Mouse (Mus musculus): ENCODE data around the gene Ptov1.

The Ptov1 gene

DNA sequence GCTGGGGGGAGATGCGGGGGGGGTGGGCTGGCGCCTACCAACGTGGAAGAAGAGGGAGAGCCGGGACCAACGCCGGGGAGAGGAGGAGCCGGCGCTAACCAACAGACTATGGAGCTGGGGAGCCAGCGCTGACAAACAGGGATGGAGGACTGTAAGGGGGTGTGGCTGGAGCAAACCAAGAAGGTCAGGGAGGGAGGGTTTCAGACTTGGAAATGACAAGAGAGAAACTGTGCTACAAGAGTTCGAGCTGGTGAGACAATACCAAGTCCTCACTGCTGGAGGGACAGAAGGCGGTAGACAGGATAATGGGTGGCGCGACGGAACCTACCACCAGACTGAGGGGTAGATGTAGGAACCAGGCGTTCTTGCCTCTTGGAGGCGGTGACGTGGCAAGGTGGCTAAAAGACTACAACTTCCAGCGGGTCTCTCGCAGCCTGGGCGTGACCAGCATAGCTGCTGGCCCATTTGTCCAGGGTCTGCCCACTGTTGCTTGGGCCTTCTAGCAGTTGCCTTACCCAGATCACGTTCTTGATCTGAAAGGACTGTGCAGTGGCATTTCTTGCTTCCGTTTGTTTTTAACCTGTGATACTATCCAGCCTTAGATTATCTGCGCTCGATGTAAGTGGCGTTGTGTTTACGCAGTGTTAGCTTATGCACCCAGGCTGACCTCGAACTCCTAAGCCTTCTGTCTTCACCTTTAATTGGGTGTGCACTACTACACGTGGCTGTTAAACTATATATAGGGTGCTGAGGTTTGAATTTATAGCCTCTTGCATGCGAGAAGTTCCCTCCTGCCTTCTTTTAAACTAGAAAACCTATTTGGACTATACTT is at the start of gene Ptov1:
TSS of gene Ptov1 (minus strand) at position 92 of the 832 bp plus-strand sequence.
- DNase-seq (ENCODE audit: low read depth, low spot score): peak; percentile 98

DNA sequence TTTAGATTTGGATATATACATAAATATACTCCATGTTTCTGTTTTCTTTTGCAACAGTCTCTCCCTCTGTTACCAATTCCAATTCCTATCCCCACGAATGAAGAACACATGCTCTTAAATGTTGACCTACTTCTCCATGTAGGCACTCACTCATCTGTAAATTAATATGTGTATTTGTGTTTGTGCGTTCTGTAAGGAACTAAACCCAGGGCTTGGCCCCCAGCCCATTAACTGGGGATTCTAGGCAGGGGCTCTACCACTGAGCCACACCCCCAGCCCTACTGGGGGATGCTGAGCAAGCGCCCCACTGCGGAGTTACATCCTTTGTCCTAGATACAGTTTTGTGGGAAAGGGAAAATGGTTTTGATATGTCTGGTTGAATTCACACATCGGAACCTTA is 49.5 kb upstream of the Ptov1 start:
- no peak for DNase-seq (ENCODE audit: low read depth, low spot score)

DNA sequence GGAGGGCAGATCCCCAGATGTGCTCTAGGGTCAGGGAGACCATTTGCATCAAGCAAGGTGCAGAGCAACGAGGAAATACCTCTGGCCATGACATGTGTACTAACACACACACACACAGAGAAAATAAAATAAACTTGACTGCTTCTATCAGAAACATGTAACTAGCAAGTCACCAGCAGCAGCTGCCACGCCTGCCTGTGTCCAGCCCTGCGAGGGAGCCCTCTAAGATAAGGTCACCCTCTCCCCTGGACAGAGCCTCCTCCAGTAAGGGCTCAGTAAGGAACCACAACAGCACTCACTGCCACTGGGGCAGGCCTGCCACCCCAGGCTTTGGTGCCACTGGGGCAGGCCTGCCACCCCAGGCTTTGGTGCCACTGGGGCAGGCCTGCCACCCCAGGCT is 48.6 kb upstream of the Ptov1 start:
- DNase-seq (ENCODE audit: low read depth, low spot score): no peak

DNA sequence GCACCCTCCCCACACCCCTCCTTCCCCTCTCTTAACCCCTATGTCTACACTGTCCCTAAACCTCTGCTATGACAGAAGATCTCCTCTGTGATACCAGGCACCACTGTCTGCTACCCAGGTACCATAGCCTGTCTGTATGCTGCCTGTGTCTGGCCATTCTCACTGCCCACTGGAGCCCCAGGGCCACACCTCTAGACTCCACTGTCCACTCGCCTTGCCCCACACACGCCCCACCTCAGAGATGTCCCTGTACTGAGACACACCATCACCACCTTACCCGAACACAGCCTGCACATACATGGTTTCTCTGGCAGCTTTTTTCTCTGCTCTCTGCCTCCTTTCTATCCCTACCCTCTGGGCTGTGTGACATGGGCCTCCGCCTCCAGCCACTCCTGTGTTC is 47.3 kb upstream of the Ptov1 start:
- no peak for DNase-seq (ENCODE audit: low read depth, low spot score)

DNA sequence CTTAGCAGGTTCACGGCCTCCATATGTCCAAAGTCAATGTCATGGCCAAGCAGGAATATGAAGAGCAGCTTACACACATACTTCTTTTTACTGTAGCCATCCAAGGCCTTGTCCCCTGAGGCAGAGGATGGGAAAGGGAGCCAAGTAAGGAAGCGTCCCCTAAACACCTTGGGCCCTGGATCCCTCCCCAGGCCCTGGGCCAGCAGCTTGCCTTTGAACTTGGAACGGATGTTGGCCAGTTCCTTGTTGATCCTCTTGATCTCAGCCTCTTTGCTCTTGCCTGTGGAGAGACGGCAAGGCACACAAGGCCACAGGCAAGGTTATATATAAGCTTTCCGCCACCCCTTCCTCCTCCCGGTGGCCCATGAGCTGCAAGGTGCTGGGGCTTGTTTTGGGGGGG is 46.6 kb upstream of the Ptov1 start:
- DNase-seq (ENCODE audit: low read depth, low spot score): no peak

DNA sequence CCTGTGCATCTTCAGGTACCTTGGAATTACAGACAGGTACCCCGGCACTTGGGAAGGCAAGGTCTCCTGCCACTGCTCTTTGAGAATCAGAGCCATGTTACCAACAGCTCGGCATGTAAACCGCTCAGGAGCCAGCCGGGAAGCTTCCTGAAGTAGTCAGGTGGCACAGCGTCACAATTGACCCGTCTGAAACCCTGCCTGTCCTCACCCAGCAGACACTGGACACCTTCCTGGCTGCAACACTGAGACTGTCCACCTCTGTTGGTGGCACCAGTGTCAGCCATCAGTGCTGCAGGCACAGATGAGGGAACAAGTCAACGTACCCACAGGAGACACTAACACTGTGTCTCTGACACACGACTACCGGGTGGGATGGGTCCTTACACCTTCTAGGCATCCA is 45.7 kb upstream of the Ptov1 start:
- no peak for DNase-seq (ENCODE audit: low read depth, low spot score)

DNA sequence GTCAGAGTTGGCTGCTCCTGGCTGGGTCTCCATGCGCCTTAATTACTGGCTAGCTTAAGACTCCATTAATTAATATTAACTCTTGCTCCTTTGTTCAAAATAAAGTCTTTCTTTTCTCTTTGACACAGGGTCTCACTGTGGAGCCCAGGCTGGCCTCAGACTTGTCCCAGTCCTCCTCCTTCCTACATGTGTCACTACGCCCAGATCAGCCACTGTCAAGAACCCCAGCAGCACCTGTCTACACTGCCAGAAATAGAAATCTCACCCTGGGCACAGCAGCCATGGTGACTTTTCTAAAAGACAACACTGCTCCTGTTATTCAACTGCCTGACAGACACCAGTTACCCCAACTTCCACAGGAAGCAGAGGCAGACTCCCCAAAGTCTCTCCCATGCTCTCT is 44.8 kb upstream of the Ptov1 start:
- no peak for DNase-seq (ENCODE audit: low read depth, low spot score)

DNA sequence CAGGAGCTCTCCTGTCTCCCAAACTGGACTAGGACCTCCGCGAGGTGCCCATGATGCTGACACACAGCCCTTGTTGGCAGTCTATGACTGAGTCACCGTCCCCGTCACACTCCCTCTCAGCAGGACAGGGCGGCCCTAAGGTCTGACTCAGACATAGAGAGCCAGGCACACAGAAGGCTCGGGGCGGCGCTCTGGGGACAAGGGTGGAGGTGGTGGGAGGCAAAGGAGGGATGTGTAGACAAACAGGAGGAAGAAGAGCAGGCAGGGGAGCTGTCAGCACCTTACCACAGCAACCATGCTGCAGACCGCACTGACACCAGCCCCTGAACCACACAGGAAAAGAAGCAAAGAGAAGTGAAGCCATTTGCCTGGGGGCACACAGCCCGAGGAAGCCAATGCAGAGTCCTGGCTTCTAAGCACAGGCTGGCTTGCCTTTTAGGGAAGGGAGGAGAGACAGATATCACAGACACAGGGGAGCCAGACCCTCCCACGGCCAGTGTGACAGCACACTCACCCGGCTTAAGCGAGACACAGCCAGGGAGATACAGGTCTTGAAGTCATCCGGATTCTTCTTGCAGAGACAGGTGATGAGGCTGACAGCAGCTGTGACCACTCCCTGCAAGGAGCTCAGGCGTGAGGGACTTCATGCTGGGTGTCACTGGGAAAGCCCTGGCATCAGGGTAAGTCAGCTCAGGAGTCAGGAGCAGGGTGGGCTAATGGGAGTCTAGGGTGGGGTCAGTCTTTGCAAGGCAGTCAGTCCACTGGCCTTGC is 39.3 kb upstream of the Ptov1 start:
- DNase-seq (ENCODE audit: low read depth, low spot score): no peak

DNA sequence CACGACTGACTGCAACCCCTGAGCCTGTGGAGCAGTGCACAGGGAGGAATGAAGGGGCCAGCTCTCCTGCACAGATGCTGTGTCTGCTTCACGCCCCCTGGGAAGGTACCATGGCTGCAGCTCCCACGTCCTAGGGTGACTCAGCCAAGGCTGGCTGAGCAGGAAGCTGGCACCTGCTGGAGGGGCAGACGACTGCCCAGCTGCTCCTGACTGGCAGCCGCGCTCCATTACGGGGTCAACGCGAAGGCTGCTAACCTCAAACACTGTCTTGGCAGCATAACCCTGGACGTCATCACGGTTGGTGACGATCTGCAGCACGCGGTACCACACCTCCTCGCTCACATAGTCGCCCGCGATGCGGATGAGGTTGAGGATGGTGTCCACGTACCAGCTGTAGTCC is 35.8 kb upstream of the Ptov1 start:
- no peak for DNase-seq (ENCODE audit: low read depth, low spot score)

DNA sequence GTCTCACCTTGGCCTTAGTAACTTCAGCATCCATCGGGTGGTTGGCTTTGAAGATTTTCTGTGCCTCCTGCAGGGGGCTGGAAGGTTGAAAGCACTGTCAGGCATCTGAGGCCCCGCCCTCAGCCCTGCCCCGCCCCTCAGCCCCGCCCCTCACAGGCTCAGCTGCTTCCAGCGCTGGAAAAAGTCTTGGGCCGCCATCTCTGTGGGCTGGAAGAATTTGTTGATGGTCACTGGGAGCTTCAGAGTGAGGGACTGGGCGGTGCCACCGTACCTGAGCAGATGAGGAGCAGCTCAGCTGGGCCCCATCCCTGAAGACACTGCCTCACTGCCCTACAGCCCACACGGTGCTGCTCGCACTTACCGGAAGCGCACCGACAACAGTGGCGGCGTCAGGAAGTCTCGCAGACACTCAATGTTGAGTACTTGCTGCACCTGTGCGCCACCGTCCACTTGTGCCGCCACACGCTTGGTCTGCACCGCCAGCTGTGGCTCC is 31.7 kb upstream of the Ptov1 start:
- DNase-seq (ENCODE audit: low read depth, low spot score): peak; percentile 90

DNA sequence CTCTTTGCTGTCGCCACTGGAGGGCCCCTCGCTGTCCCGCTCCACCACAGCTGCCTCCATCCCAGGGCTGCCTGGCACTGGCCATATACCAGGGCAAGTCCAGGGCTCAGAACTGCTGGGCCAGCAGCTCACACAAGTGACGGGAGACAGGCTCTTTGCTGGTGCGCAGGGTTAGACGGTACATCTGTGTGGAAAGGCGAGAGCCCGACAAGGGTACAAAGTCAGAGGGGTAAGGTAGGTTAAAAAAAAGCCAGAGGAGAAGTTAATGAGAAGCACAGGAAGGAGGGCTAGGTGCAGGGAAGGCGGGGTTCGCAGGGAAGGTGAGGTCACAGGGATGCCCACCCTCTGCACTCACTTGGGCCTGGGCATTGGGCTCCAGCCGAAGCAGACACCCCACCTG is 31.0 kb upstream of the Ptov1 start:
- no peak for DNase-seq (ENCODE audit: low read depth, low spot score)

DNA sequence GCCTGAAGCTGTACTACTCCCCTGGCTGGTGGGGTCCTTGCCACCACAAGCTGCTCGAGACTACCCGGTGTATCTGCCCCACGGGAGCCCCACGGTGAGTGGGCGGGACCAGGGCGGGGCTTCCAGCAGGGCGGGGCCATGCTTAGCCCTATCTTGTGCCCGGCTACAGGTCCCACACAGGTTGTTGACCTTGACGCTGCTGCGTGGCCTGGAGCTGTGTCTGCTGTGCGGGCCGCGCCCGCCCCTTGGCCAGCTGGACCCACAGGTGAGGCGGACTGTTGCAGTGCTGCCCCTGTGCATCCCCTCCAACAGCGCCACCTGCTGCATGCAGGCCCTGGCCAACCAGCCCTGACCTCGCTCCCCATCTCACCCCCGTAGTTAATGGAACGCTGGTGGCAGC is 29.0 kb upstream of the Ptov1 start:
- peak; percentile 84 for DNase-seq (ENCODE audit: low read depth, low spot score)

DNA sequence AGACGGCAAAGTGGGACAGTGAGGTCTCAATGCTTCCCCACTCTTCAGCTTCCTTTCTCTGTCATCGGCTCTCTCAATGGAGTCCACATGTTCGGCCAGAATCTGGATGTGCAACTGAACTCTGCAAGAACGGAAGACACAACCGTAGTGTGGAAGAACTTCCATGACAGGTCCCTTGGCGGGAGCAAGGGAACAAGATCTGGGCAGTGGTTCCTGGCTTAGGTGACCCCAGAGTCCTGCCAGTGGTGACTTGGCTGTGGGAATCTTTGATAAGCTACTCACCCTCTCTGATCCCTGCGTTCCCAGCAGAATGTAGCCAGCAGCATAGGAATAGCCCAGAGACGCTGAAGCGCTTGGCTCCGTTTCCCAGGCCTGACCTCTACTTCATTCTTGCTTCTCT is 26.9 kb upstream of the Ptov1 start:
- no peak for DNase-seq (ENCODE audit: low read depth, low spot score)

DNA sequence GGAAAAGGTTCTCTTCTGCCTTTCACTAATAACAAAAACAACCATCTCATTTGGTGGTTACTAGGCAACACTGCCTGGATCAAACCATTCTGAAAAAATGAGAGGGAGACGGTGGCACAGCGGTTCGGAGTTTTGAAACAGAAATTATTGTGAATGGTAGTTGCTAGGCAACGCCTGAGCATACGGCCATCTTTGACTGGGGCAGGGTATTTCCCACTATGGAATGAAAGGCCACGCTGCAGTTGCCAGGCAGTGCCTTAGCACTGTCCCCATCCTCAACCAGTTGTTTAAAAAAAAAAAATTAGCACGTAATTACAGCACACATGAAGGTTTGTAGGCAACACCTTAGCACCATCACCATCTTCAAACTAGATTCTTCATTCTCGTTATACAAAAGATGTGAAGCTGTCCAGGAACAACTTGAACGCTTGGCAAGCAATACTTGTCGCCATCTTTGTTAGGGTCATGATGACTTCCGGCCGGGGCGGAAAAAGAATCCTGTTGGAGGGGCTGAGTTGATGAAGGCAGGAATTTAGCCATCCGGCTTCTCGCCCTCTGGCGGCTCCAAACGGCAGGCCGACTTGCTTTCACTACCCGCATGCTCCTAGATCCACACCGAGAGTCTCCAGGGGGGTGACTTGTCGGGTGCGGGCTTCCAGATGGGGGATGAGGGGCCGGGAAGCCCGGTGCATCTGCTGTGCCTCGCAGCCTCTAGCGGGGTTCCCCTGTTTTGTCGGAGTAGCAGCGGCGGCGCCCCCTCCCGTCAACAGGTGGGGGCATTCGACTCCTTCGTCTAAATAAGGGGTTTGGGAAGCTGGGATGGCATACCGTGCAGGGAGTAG is 26.2 kb upstream of the Ptov1 start, which contains the start of gene Fuz:
TSS of gene Fuz (plus strand) at position 487 of the 842 bp plus-strand sequence.
- peak; percentile 98 for DNase-seq (ENCODE audit: low read depth, low spot score)

DNA sequence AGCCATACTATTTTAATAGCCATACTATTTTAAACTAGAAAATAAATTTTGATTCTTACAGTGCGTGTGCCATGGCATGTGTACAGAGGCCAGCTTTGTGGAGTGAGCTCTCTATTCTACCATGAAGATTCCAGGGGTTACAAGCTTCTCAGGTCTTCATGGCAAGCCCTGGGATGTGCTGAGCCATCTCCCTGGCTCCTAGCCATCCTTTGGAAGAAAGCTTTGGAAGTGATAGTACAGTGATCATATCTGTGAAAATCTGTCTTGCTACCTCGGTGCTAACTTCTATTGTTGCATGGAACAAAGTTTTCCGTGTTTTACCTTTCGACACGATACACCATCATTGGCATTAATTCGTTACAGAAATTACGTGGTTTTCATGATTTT is 25.6 kb upstream of the Ptov1 start:
- DNase-seq (ENCODE audit: low read depth, low spot score): no peak

DNA sequence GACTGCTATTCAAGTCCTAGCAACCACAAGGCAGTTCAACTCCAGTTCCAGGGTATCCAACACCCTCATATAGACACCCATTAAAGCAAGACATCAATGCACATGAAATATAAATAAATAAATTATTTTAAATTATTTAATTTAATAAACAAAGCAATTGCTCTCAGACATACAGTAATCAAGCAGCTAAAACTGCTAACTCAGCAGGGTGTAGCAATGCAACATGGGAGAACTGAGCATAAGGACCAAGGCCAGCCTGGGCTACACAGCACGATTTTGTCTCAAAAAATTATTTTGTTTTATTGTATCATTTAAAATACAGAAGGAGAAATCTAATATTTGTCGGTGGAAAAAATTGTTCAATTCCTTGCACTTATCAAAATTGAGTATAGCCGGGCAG is 24.6 kb upstream of the Ptov1 start:
- DNase-seq (ENCODE audit: low read depth, low spot score): no peak

DNA sequence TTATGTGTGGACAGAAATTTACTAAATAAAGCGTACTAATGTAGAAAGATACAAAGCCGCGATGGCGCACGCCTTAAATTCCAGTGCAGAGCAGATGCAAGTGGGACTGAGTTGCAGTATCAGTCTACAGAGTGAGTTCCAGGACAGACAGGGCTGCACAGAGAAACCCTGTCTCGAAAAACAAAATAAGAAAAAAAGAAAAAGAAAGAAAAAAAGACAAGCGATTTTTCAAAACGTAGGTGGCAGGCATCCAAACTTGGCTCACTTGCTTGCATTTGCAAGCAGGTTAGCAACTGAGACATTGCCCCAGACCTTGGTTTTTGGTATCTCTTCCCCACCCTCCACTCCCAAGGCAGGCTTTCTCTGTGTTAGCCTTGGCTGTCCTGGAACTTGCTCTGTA is 23.6 kb upstream of the Ptov1 start:
- no peak for DNase-seq (ENCODE audit: low read depth, low spot score)

DNA sequence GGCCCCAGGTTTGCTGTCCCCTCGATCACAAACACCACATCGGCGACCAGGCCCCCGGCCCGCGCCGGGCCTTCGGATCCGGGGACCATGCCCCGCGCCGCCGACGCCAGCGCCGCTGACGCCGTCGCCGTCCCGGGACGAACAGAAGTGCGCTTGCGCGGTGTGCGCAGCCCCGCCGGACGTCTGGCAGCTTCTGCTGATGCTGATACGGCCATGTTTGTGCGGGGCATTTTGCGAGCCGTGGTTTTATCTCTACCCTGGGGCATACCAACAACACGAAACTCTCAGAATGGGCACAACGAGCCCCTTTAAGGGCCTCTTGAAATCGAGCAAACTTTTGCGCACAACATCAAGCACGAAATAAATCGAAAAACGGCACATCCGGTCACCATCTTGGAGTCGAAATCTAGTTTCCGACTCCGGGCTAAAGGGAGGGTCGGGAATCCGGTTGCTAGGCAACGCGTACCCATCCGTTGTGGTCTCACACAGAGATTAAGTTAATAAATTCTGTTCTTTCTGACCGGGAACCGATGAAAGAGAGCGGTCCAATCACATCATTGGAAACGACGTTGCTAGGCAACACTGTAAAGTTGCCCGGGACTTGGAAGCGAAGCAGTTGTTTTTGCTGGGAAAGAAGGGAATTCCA is 22.8 kb upstream of the Ptov1 start, which contains the start of gene Med25:
TSS of gene Med25 (minus strand) at position 437 of the 646 bp plus-strand sequence.
- peak; percentile 94 for DNase-seq (ENCODE audit: low read depth, low spot score)

DNA sequence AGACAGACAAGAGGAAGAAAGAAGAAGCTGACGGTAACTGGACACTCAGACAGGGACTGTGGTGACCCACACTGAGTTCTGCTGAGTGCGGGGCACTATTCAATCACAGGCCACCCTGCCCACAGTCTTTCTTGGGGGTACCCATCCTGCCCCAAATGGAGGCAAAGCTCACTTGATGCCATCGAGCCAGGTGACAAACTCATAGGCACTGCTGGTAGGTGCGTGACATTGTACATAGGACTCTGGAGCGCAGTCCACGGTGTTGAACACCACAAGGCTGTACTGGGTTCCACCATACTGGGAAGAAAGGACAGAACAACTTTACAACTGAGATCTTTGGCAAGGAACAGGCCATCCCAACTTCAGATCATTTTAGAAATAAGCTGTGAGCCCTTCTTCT is 22.0 kb upstream of the Ptov1 start:
- DNase-seq (ENCODE audit: low read depth, low spot score): no peak

DNA sequence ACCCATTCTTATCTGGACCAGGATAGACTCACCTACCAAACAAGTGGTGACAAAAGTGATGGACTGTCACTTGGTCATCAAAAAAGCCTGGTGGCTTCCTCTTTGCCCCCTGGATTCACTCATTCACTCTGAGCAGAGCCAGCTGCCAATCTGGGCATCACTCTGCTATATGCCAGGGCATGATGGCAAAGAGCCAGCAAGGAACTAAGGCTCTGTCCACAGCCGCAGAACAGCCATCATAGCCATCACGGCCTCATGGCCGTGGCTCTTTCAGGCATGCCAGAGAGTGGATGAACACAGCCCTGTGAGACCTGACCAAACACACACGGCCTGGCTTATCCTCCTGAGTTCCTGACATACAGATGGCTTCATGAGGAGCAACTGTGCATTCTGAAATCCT is 21.1 kb upstream of the Ptov1 start:
- no peak for DNase-seq (ENCODE audit: low read depth, low spot score)

DNA sequence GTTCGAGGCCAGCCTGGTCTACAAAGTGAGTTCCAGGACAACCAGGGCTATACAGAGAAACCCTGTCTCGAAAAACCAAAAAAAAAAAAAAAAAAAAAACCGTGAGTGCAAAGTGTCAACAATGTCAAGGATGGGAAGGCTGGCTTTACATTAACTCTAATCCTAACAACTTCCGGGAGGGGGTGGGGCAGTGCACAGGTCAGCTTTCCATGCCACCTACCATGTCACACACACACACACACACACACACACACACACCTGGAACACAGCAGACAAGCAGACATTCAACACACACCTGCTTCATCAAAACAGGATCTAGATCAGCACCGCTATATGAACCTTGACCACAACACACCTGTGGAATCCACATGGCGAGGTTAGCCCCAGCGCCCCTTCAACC is 20.6 kb upstream of the Ptov1 start:
- DNase-seq (ENCODE audit: low read depth, low spot score): no peak
